Mouse (Mus musculus) myocyte (in vitro differentiated cells): Measurements from ENCODE around the gene Olfr1380.
"Not testable (repeated sequence)": the region's sequence is repeated elsewhere in the genome, so short reads cannot be mapped to it uniquely, and the experiment has no call there.

Source experiments
- MAX ChIP-seq: IDR thresholded peaks from one replicate; pipeline ENCODE4 v1.6.1; 2011; ENCODE audit warnings: low read depth, mild to moderate bottlenecking, control low read depth
- POLR2A ChIP-seq: IDR thresholded peaks from one replicate; pipeline ENCODE4 v1.6.1; 2011; ENCODE audit warnings: low read depth, mild to moderate bottlenecking, control low read depth, moderate library complexity; ENCODE audit not compliant: insufficient read length
- POLR2AphosphoS2 ChIP-seq: IDR thresholded peaks from one replicate; pipeline ENCODE4 v1.6.1; 2011; ENCODE audit warnings: low read depth, control low read depth; ENCODE audit not compliant: insufficient read length
- USF1 ChIP-seq: IDR thresholded peaks from one replicate; pipeline ENCODE4 v1.6.1; 2011; ENCODE audit warnings: low read depth, mild to moderate bottlenecking, control low read depth, moderate library complexity

DNA sequence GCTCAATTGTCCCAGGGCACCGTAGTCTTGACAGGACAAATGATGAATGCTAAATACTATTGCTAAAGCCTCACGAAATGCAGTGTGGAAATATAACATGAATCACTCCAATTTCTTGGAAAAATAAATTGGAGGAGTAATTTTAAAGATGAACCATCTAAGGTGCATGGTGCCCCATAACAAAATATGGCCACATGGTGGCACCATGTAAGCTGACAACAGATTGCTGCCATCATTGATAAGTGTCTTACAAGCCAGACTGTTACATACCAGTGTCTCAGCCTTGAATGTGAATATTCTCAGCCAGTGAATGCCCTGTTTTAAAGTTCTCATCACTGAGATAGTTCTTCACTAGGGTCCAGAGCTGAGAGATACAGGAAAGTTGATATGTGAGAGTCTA, 40.5 kb downstream of the Olfr1380 start:
- not testable (repeated sequence) for TF ChIP-seq POLR2A, USF1, POLR2AphosphoS2, MAX
